Comparison of ENCODE assay signal across 9 mouse cellular contexts in genomic region chr11:70001159-70001558, GRCm38 (mm10). TPM values are rescaled to one million over a fixed set of nuclear protein-coding genes. Genes with fewer than 3 reads are reported as not detected.
DNase-seq lines count a peak whose midpoint lies in the region; ATAC-seq and TF ChIP-seq lines count a peak whose summit lies in the region.
"Had no signal": no experiment of that assay in that cellular context is flagged by ENCODE, and none has a peak within 500 bp of the region (broad histone marks: within the 10 kb centered on the region; RNA-seq: fewer than 3 reads in every experiment).

No protein-coding gene starts in this region.

- H3K9ac ChIP-seq in forebrain, embryonic 14.5 days (ENCODE audit: low read length): peak overlapping the region; percentile 82
- H3K9ac ChIP-seq in liver, embryonic 13.5 days: peak overlapping the region; percentile 85

- peaks cover 58% of the 10 kb centered on the region for H3K79me3 ChIP-seq in C2C12 (ENCODE audit: low read depth)

- no peak for ATAC-seq in forebrain, embryonic 14.5 days
- no peak for ATAC-seq in liver, embryonic 13.5 days (ENCODE audit: low read depth)

- H3K79me2 ChIP-seq in C2C12 (ENCODE audit: control insufficient read depth, insufficient read depth): peaks cover 81% of the 10 kb centered on the region

- peak overlapping the region; percentile 85 for H3K4me2 ChIP-seq in forebrain, embryonic 14.5 days (ENCODE audit: low read length)
- H3K4me2 ChIP-seq in liver, embryonic 13.5 days: peak overlapping the region; percentile 99

- H3K4me3 ChIP-seq in C2C12 (ENCODE audit: insufficient read depth, poor library complexity, severe bottlenecking): peak overlapping the region; percentile 86
- peak overlapping the region; percentile 66 for H3K4me3 ChIP-seq in forebrain, embryonic 14.5 days (ENCODE audit: low read depth, low read length)
- H3K4me3 ChIP-seq in liver, embryonic 13.5 days (replicated peaks): peak overlapping the region; percentile 74

- DNase-seq in heart, adult 11 months: peak; percentile 87
- DNase-seq in heart, adult 8-10 months (ENCODE audit: low spot score): no peak
- no peak for DNase-seq in forebrain, embryonic 14.5 days (ENCODE audit: low spot score)
- DNase-seq in liver, embryonic 13.5 days: no peak
- no peak for DNase-seq in layer of hippocampus, adult 11-12 months (ENCODE audit: low spot score)
- no peak for DNase-seq in ovary, adult 18-20 months (ENCODE audit: low spot score)
- no peak for DNase-seq in kidney, postnatal 25 days
- DNase-seq: cerebellum, adult 9-10 months had no signal

- H3K9me3 ChIP-seq in forebrain, embryonic 14.5 days (replicated peaks; ENCODE audit: control insufficient read depth, low read length): no peaks in the 10 kb centered on the region
- H3K9me3 ChIP-seq in liver, embryonic 13.5 days (replicated peaks): no peaks in the 10 kb centered on the region

- TF ChIP-seq CTCF in C2C12 (IDR thresholded peaks at IDR 0.05; ENCODE audit: control insufficient read depth, insufficient read depth, insufficient read length): no peak

- H3ac ChIP-seq in C2C12 (ENCODE audit: control insufficient read depth, insufficient read length, low read depth): peak overlapping the region; percentile 78

- H3K36me3 ChIP-seq in C2C12 (ENCODE audit: control insufficient read depth, insufficient read depth): peaks cover 38% of the 10 kb centered on the region
- H3K36me3 ChIP-seq in forebrain, embryonic 14.5 days (ENCODE audit: control insufficient read depth, insufficient read depth, low read length): peaks cover 45% of the 10 kb centered on the region
- H3K36me3 ChIP-seq in liver, embryonic 13.5 days: peaks cover 43% of the 10 kb centered on the region

- peaks cover 29% of the 10 kb centered on the region for H3K4me1 ChIP-seq in forebrain, embryonic 14.5 days (ENCODE audit: control insufficient read depth, insufficient read depth, low read length)
- H3K4me1 ChIP-seq in liver, embryonic 13.5 days (replicated peaks): peaks cover 72% of the 10 kb centered on the region

- peak overlapping the region; percentile 94; the same call in 1 of the 2 replicates for H3K27ac ChIP-seq in forebrain, embryonic 14.5 days (ENCODE audit: low read depth, low read length)
- peak overlapping the region; percentile 85 for H3K27ac ChIP-seq in liver, embryonic 13.5 days

- H3K27me3 ChIP-seq in C2C12 (ENCODE audit: control insufficient read depth, insufficient read depth, insufficient read length): no peaks in the 10 kb centered on the region
- H3K27me3 ChIP-seq in forebrain, embryonic 14.5 days (replicated peaks; ENCODE audit: control insufficient read depth, insufficient read depth, low read length): no peaks in the 10 kb centered on the region
- H3K27me3 ChIP-seq in liver, embryonic 13.5 days: no peaks in the 10 kb centered on the region

- WGBS in forebrain, embryonic 14.5 days: 11% methylated on average over 8 of the region's 8 CpGs
- WGBS in liver, embryonic 13.5 days (ENCODE audit: insufficient replicate concordance): 7% methylated on average over 8 of the region's 8 CpGs

TF ChIP-seq in C2C12, 6 proteins besides CTCF, POLR2A, EP300 and RAD21:
- no peak for TF ChIP-seq MAX (IDR thresholded peaks at IDR 0.05)
- no peak for TF ChIP-seq MYOG (IDR thresholded peaks at IDR 0.05; ENCODE audit: control insufficient read depth, extremely low read depth, insufficient read length)
- TF ChIP-seq CEBPB (IDR thresholded peaks at IDR 0.05; ENCODE audit: low read depth): no peak
- TF ChIP-seq FOSL1 (IDR thresholded peaks at IDR 0.05; ENCODE audit: insufficient read depth, low read length, poor library complexity, severe bottlenecking): no peak
- no peak for TF ChIP-seq MYOD1 (IDR thresholded peaks at IDR 0.05; ENCODE audit: control insufficient read depth, insufficient read length, low read depth)
- TF ChIP-seq USF1 (IDR thresholded peaks at IDR 0.05; ENCODE audit: low read depth): no peak

RNA-seq across cellular contexts. Expression of gene Dvl2, which starts 0.8 kb away (rescaled TPM):
- 1 to 10 TPM; 4.0 to 6.4 (median 5.1) TPM for total RNA-seq in heart, adult 8-10 months (2022)
- 36.4 TPM for polyA plus RNA-seq in C2C12 (2012; fragmentation: generic; extraction: Trizol)
- polyA plus RNA-seq in forebrain, embryonic 14.5 days (2014; fragmentation: Nextera tagmentation; extraction: Ambion mirVana): 19.7 and 25.7 TPM in 2 replicates
- 6.4 and 7.4 TPM in 2 replicates for polyA plus RNA-seq in liver, embryonic 13.5 days (2015; fragmentation: Nextera tagmentation; extraction: Ambion mirVana)

RNA-seq across cellular contexts. Expression of gene Phf23, which starts 5.6 kb away (rescaled TPM):
- total RNA-seq in heart, adult 8-10 months (2022): 10 to 100 TPM; 21.0 to 24.9 (median 23.6) TPM
- 93.4 TPM for polyA plus RNA-seq in C2C12 (2012; fragmentation: generic; extraction: Trizol)
- polyA plus RNA-seq in forebrain, embryonic 14.5 days (2014; fragmentation: Nextera tagmentation; extraction: Ambion mirVana): 49.4 and 49.6 TPM in 2 replicates
- polyA plus RNA-seq in liver, embryonic 13.5 days (2015; fragmentation: Nextera tagmentation; extraction: Ambion mirVana): 29.8 and 32.7 TPM in 2 replicates

RNA-seq across cellular contexts. Expression of gene Gabarap, which starts 10.2 kb away (rescaled TPM):
- 100 to 1,000 TPM; 287 to 342 (median 325) TPM for total RNA-seq in heart, adult 8-10 months (2022)
- 362 TPM for polyA plus RNA-seq in C2C12 (2012; fragmentation: generic; extraction: Trizol)
- polyA plus RNA-seq in forebrain, embryonic 14.5 days (2014; fragmentation: Nextera tagmentation; extraction: Ambion mirVana): 701 and 779 TPM in 2 replicates
- 259 and 294 TPM in 2 replicates for polyA plus RNA-seq in liver, embryonic 13.5 days (2015; fragmentation: Nextera tagmentation; extraction: Ambion mirVana)

RNA-seq across cellular contexts. Expression of gene Acadvl, which starts 14.1 kb away (rescaled TPM):
- 1,000 to 10,000 TPM; 1,233 to 1,415 (median 1,285) TPM for total RNA-seq in heart, adult 8-10 months (2022)
- polyA plus RNA-seq in C2C12 (2012; fragmentation: generic; extraction: Trizol): 87.8 TPM
- polyA plus RNA-seq in forebrain, embryonic 14.5 days (2014; fragmentation: Nextera tagmentation; extraction: Ambion mirVana): 53.3 and 58.4 TPM in 2 replicates
- polyA plus RNA-seq in liver, embryonic 13.5 days (2015; fragmentation: Nextera tagmentation; extraction: Ambion mirVana): 83.7 and 87.2 TPM in 2 replicates

RNA-seq across cellular contexts. Expression of gene Dlg4, which starts 15.6 kb away (rescaled TPM):
- 1 to 10 TPM; 3.9 to 6.3 (median 5.2) TPM for total RNA-seq in heart, adult 8-10 months (2022)
- 25.3 TPM for polyA plus RNA-seq in C2C12 (2012; fragmentation: generic; extraction: Trizol)
- 19.3 and 21.0 TPM in 2 replicates for polyA plus RNA-seq in forebrain, embryonic 14.5 days (2014; fragmentation: Nextera tagmentation; extraction: Ambion mirVana)
- polyA plus RNA-seq in liver, embryonic 13.5 days (2015; fragmentation: Nextera tagmentation; extraction: Ambion mirVana): 1.1 and 1.2 TPM in 2 replicates
